Mouse (Mus musculus) heart, postnatal 0 days (tissue): Measurements from ENCODE around the gene Morc2a.

Experiments
- CTCF ChIP-seq: IDR thresholded peaks from 2 replicates; pipeline ENCODE4 v1.5.1; 2016; ENCODE audit warnings: antibody characterized with exemption, control low read depth, low read depth
- EP300 ChIP-seq: IDR thresholded peaks from 2 replicates; pipeline ENCODE4 v1.6.1; 2016; ENCODE audit warnings: antibody characterized with exemption, low read depth

DNA sequence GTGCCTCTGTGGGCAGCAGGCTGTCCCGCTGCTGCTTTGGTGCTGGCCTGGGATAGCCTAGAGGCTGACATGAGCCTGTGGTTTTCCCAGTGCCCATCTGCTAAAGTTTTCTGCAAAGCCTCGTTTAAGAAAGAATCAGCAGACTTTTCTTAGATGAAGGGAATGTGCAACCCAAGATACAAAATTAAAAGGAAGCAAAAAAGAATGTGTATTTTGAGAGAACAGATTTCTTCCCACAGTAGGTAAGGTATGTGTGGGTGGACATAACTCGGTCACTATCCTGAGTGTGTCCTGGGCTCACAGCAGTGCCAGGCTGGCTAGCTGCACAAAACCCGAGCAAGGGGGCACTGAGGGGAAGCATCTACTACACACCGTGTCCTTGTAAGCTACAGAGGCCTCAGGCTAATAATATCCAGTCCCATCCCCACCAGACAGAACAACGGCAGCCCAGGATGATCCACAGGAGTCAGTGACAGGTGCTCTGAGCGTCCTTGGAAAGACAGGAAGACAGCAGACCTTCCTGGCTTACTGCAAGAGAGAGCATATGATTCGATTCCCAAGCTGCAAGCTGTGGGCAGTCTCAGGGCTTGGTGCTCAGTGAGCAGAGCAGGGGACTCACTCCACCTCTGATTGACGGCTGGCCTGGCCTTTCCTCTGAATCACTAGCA is 78.6 kb downstream of the Morc2a start:
- TF ChIP-seq CTCF = no peak
- no peak for TF ChIP-seq EP300
